Mouse (Mus musculus) liver, adult 2 months (tissue): ENCODE results near the gene Abl1. TPM values are rescaled to one million over a fixed set of nuclear protein-coding genes. Genes with fewer than 3 reads are reported as not detected.

ENCODE experiments used
- DNase-seq: peaks from one replicate; pipeline ENCODE4 v3.0.0-alpha.2; 2011; ENCODE audit warnings: low read depth, low spot score; ENCODE audit errors: extremely low read depth
- H3K27ac ChIP-seq: fragments of 200-500 bp; replicated peaks from 2 replicates; pipeline ENCODE4 v1.5.1; 2012; ENCODE audit warnings: low read depth, mild to moderate bottlenecking, control low read depth, inconsistent platforms, low read length; ENCODE audit not compliant: insufficient read depth
- H3K27me3 ChIP-seq: fragments of 200-500 bp; 2 replicates; pipeline ENCODE4 v1.6.1; 2012; ENCODE audit warnings: mild to moderate bottlenecking, moderate library complexity, low read length, inconsistent platforms; ENCODE audit not compliant: control insufficient read depth, insufficient read depth
- H3K36me3 ChIP-seq: fragments of 200-500 bp; 2 replicates; pipeline ENCODE4 v1.6.1; 2012; ENCODE audit warnings: low read length, inconsistent platforms; ENCODE audit not compliant: control insufficient read depth, insufficient read depth
- H3K4me1 ChIP-seq: fragments of 200-500 bp; 2 replicates; pipeline ENCODE4 v1.6.1; 2011; ENCODE audit warnings: low read length; ENCODE audit not compliant: control insufficient read depth, insufficient read depth
- H3K4me3 ChIP-seq: fragments of 200-500 bp; 2 replicates; pipeline ENCODE4 v1.5.1; 2011; ENCODE audit warnings: low read depth, mild to moderate bottlenecking, control low read depth, low read length, moderate library complexity; ENCODE audit not compliant: insufficient read depth
- H3K79me2 ChIP-seq: fragments of 200-500 bp; 2 replicates; pipeline ENCODE4 v1.6.1; 2012; ENCODE audit warnings: inconsistent platforms, mild to moderate bottlenecking, low read length, moderate library complexity; ENCODE audit not compliant: control insufficient read depth, insufficient read depth
- H3K9ac ChIP-seq: fragments of 200-500 bp; 2 replicates; pipeline ENCODE4 v1.6.1; 2012; ENCODE audit warnings: low read depth, mild to moderate bottlenecking, control low read depth, inconsistent platforms, low read length
- CTCF ChIP-seq: fragments of 200-500 bp; IDR thresholded peaks from 2 replicates; pipeline ENCODE4 v1.5.1; 2011; ENCODE audit warnings: low read depth, low read length, control low read depth
- POLR2A ChIP-seq: fragments of 200-500 bp; IDR thresholded peaks from 2 replicates; pipeline ENCODE4 v1.6.1; 2011; ENCODE audit warnings: low read length, control low read depth; ENCODE audit not compliant: insufficient read depth; ENCODE audit errors: extremely low read depth
- whole genome bisulfite sequencing: fragments of 180-500 bp; shearing (Covaris S2); methylation state at CpG from one replicate; pipeline ENCODE4 v1.1.7; 2018; 5-methylcytosine and 5-hydroxymethylcytosine counted together
- polyA plus RNA-seq: library from polyadenylated mRNA; depleted of rRNA; stranded (reverse); fragments of >200 nt; gene quantifications from 2 replicates; pipeline ENCODE4 v1.2.3, GENCODE M21; 2012
- total RNA-seq: library from RNA; depleted of rRNA; stranded (reverse); fragments of >200 nt; gene quantifications from 2 replicates; pipeline ENCODE4 v1.2.3, GENCODE M21; 2014

The Abl1 gene
- total and polyA plus RNA-seq, 2 experiments: 13.9 to 14.1 TPM

GRCm38 (mm10) chr2:31822524-31823371, 134.6 kb downstream of the Abl1 start:
- H3K4me3 ChIP-seq: no peak overlapping the region
- DNase-seq: no peak
- no peak overlapping the region for H3K9ac ChIP-seq
- H3K27me3 ChIP-seq: no peaks in the 10 kb centered on the region; the same call in 1 of the 2 replicates
- H3K27ac ChIP-seq: no peak overlapping the region
- 40% methylated on average over 39 of the region's 39 CpGs for WGBS
- peaks cover 6% of the 10 kb centered on the region; the same call in 1 of the 2 replicates for H3K4me1 ChIP-seq
- no peak for TF ChIP-seq CTCF
- no peaks in the 10 kb centered on the region for H3K79me2 ChIP-seq
- no peaks in the 10 kb centered on the region for H3K36me3 ChIP-seq

- 86% methylated on average over 11 of the region's 15 CpGs for WGBS
- TF ChIP-seq POLR2A (no peak), CTCF (peak; percentile 70)
- no peaks in the 10 kb centered on the region; the same call in 1 of the 2 replicates for H3K27me3 ChIP-seq
- DNase-seq: no peak
- H3K36me3 ChIP-seq: no peaks in the 10 kb centered on the region
- no peak overlapping the region for H3K9ac ChIP-seq
- H3K79me2 ChIP-seq: no peaks in the 10 kb centered on the region
- H3K4me3 ChIP-seq: no peak overlapping the region
- no peak overlapping the region for H3K27ac ChIP-seq
- peaks cover 6% of the 10 kb centered on the region; the same call in 1 of the 2 replicates for H3K4me1 ChIP-seq
Observed at GRCm38 (mm10) chr2:31823933-31824730, 136.0 kb downstream of the Abl1 start.

GRCm38 (mm10) chr2:31825469-31825911, 137.3 kb downstream of the Abl1 start:
- no peaks in the 10 kb centered on the region for H3K36me3 ChIP-seq
- H3K27ac ChIP-seq: no peak overlapping the region
- no peaks in the 10 kb centered on the region for H3K79me2 ChIP-seq
- peaks cover 6% of the 10 kb centered on the region; the same call in 1 of the 2 replicates for H3K4me1 ChIP-seq
- no peak overlapping the region for H3K9ac ChIP-seq
- TF ChIP-seq CTCF: no peak
- no peak for TF ChIP-seq POLR2A
- no peak overlapping the region for H3K4me3 ChIP-seq
- no peaks in the 10 kb centered on the region; the same call in 1 of the 2 replicates for H3K27me3 ChIP-seq
- 37% methylated on average over 16 of the region's 16 CpGs for WGBS
- peak; percentile 54 for DNase-seq

- 57% methylated on average over 14 of the region's 14 CpGs for WGBS
- H3K4me3 ChIP-seq: no peak overlapping the region
- H3K27ac ChIP-seq: no peak overlapping the region
- peaks cover 6% of the 10 kb centered on the region; the same call in 1 of the 2 replicates for H3K4me1 ChIP-seq
- H3K79me2 ChIP-seq: no peaks in the 10 kb centered on the region
- H3K27me3 ChIP-seq: no peaks in the 10 kb centered on the region
- no peak overlapping the region for H3K9ac ChIP-seq
- DNase-seq: peak; percentile 50
- H3K36me3 ChIP-seq: no peaks in the 10 kb centered on the region
- TF ChIP-seq CTCF (no peak), POLR2A (no peak)
Observed at GRCm38 (mm10) chr2:31826094-31827085, 138.2 kb downstream of the Abl1 start.

- no peak overlapping the region for H3K9ac ChIP-seq
- TF ChIP-seq POLR2A: no peak
- no peak for TF ChIP-seq CTCF
- no peak for DNase-seq
- H3K27ac ChIP-seq: no peak overlapping the region
- no peaks in the 10 kb centered on the region for H3K79me2 ChIP-seq
- 63% methylated on average over 7 of the region's 7 CpGs for WGBS
- H3K4me3 ChIP-seq: no peak overlapping the region
- peaks cover 6% of the 10 kb centered on the region; the same call in 1 of the 2 replicates for H3K4me1 ChIP-seq
- no peaks in the 10 kb centered on the region for H3K27me3 ChIP-seq
- no peaks in the 10 kb centered on the region for H3K36me3 ChIP-seq
Observed at GRCm38 (mm10) chr2:31827877-31828276, 139.7 kb downstream of the Abl1 start.
